Mouse (Mus musculus): ENCODE data around the gene Gm20388.
"Not testable (repeated sequence)": the region's sequence is repeated elsewhere in the genome, so short reads cannot be mapped to it uniquely, and the experiment has no call there.

Gm20388 gene

GRCm38 (mm10) chr8:123228416-123228815 is 3317.8 kb downstream of the Gm20388 start:
- in situ Hi-C loops (cut with MboI) = no loop called here

- in situ Hi-C loops (cut with MboI) = not testable (repeated sequence)
Measured at GRCm38 (mm10) chr8:123230326-123230725, 3319.7 kb downstream of the Gm20388 start.

- in situ Hi-C loops (cut with MboI) = no loop called here
Measured at GRCm38 (mm10) chr8:123231742-123232141, 3321.1 kb downstream of the Gm20388 start.

GRCm38 (mm10) chr8:123232553-123232952 is 3321.9 kb downstream of the Gm20388 start:
- in situ Hi-C loops (cut with MboI) = no loop called here

- in situ Hi-C loops (cut with MboI) = no loop called here
Measured at GRCm38 (mm10) chr8:123233300-123233699, 3322.7 kb downstream of the Gm20388 start.

- in situ Hi-C loops (cut with MboI) = no loop called here
Measured at GRCm38 (mm10) chr8:123233760-123234159, 3323.1 kb downstream of the Gm20388 start.

GRCm38 (mm10) chr8:123234918-123235519 is 3324.4 kb downstream of the Gm20388 start:
- in situ Hi-C loops (cut with MboI) = no loop called here

- in situ Hi-C loops (cut with MboI) = no loop called here
Measured at GRCm38 (mm10) chr8:123235520-123236497, 3325.2 kb downstream of the Gm20388 start, which contains the start of gene Spata2l. Gene Spata2l, minus strand, starts transcription at chr8:123236233.

- in situ Hi-C loops (cut with MboI) = no loop called here
Measured at GRCm38 (mm10) chr8:123239398-123239797, 3328.8 kb downstream of the Gm20388 start.

GRCm38 (mm10) chr8:123242107-123242923 is 3331.7 kb downstream of the Gm20388 start:
- in situ Hi-C loops (cut with MboI) = no loop called here

- in situ Hi-C loops (cut with MboI) = no loop called here
Measured at GRCm38 (mm10) chr8:123243053-123243452, 3332.4 kb downstream of the Gm20388 start.

- in situ Hi-C loops (cut with MboI) = no loop called here
Measured at GRCm38 (mm10) chr8:123244382-123244781, 3333.7 kb downstream of the Gm20388 start.

- in situ Hi-C loops (cut with MboI) = no loop called here
Measured at GRCm38 (mm10) chr8:123245543-123245942, 3334.9 kb downstream of the Gm20388 start.

- in situ Hi-C loops (cut with MboI) = no loop called here
Measured at GRCm38 (mm10) chr8:123247748-123248147, 3337.1 kb downstream of the Gm20388 start.

- in situ Hi-C loops (cut with MboI) = no loop called here
Measured at GRCm38 (mm10) chr8:123248596-123248995, 3338.0 kb downstream of the Gm20388 start.

GRCm38 (mm10) chr8:123250940-123251339 is 3340.3 kb downstream of the Gm20388 start:
- in situ Hi-C loops (cut with MboI) = no loop called here

GRCm38 (mm10) chr8:123252925-123253324 is 3342.3 kb downstream of the Gm20388 start:
- in situ Hi-C loops (cut with MboI) = no loop called here

GRCm38 (mm10) chr8:123253451-123254098 is 3342.9 kb downstream of the Gm20388 start:
- in situ Hi-C loops (cut with MboI) = no loop called here

- in situ Hi-C loops (cut with MboI) = no loop called here
Measured at GRCm38 (mm10) chr8:123254099-123254885, 3343.7 kb downstream of the Gm20388 start, which contains the start of the genes Zfp276 and Vps9d1. Gene Zfp276, plus strand, starts transcription at chr8:123254195. Gene Vps9d1, minus strand, starts transcription at chr8:123254348.

GRCm38 (mm10) chr8:123255170-123255569 is 3344.5 kb downstream of the Gm20388 start:
- in situ Hi-C loops (cut with MboI) = no loop called here
